Mouse (Mus musculus): Measurements from ENCODE around the gene H2al1j. TPM values are rescaled to one million over a fixed set of nuclear protein-coding genes. Genes with fewer than 3 reads are reported as not detected.
"Not testable (repeated sequence)": the region's sequence is repeated elsewhere in the genome, so short reads cannot be mapped to it uniquely, and the experiment has no call there.

H2al1j gene
- not detected for total RNA-seq (2021)
- long read RNA-seq: 0 reads

- DNase-seq (ENCODE audit: low spot score in 2 of 2): not testable (repeated sequence)
Measured at GRCm38 (mm10) chrX:11327522-11327921, at the start of gene H2al1j. H2al1j (plus strand) TSS chrX:11327822.

- no peak for DNase-seq (ENCODE audit: low spot score in 2 of 2)
Measured at GRCm38 (mm10) chrX:11280741-11281140, 46.9 kb upstream of the H2al1j start.

GRCm38 (mm10) chrX:11288306-11288882 is 39.2 kb upstream of the H2al1j start:
- no peak for DNase-seq (ENCODE audit: low spot score in 2 of 2)

- no peak for DNase-seq (ENCODE audit: low spot score in 2 of 2)
Measured at GRCm38 (mm10) chrX:11289244-11289643, 38.4 kb upstream of the H2al1j start.

GRCm38 (mm10) chrX:11298957-11299356 is 28.7 kb upstream of the H2al1j start, which contains the start of gene H2al1a:
H2al1a (plus strand) TSS chrX:11299257.
- not testable (repeated sequence) for DNase-seq (ENCODE audit: low spot score in 2 of 2)

GRCm38 (mm10) chrX:11302132-11302531 is 25.5 kb upstream of the H2al1j start, which contains the start of gene H2al1b:
H2al1b (plus strand) TSS chrX:11302432.
- DNase-seq (ENCODE audit: low spot score in 2 of 2): not testable (repeated sequence)

- DNase-seq (ENCODE audit: low spot score in 2 of 2): not testable (repeated sequence)
Measured at GRCm38 (mm10) chrX:11305355-11305754, 22.3 kb upstream of the H2al1j start, which contains the start of gene H2al1c. H2al1c (plus strand) TSS chrX:11305655.

- not testable (repeated sequence) for DNase-seq (ENCODE audit: low spot score in 2 of 2)
Measured at GRCm38 (mm10) chrX:11308524-11308923, 19.1 kb upstream of the H2al1j start, which contains the start of gene H2al1d. H2al1d (plus strand) TSS chrX:11308824.

- DNase-seq (ENCODE audit: low spot score in 2 of 2): not testable (repeated sequence)
Measured at GRCm38 (mm10) chrX:11311634-11312033, 16.0 kb upstream of the H2al1j start, which contains the start of gene H2al1e. H2al1e (plus strand) TSS chrX:11311934.

- DNase-seq (ENCODE audit: low spot score in 2 of 2): not testable (repeated sequence)
Measured at GRCm38 (mm10) chrX:11314858-11315257, 12.8 kb upstream of the H2al1j start, which contains the start of gene H2al1f. H2al1f (plus strand) TSS chrX:11315158.

GRCm38 (mm10) chrX:11317956-11318355 is 9.7 kb upstream of the H2al1j start, which contains the start of gene H2al1g:
H2al1g (plus strand) TSS chrX:11318256.
- DNase-seq (ENCODE audit: low spot score in 2 of 2): not testable (repeated sequence)

GRCm38 (mm10) chrX:11321192-11321591 is 6.4 kb upstream of the H2al1j start, which contains the start of gene H2al1h:
H2al1h (plus strand) TSS chrX:11321492.
- DNase-seq (ENCODE audit: low spot score in 2 of 2): not testable (repeated sequence)

GRCm38 (mm10) chrX:11324359-11324758 is 3.3 kb upstream of the H2al1j start, which contains the start of gene H2al1i:
H2al1i (plus strand) TSS chrX:11324659.
- not testable (repeated sequence) for DNase-seq (ENCODE audit: low spot score in 2 of 2)

- DNase-seq (ENCODE audit: low spot score in 2 of 2): peak in 1 of 2 experiments; percentile 25
Measured at GRCm38 (mm10) chrX:11345762-11346161, 18.1 kb downstream of the H2al1j start.

- no peak for DNase-seq (ENCODE audit: low spot score in 2 of 2)
Measured at GRCm38 (mm10) chrX:11346756-11347155, 19.1 kb downstream of the H2al1j start.

- DNase-seq (ENCODE audit: low spot score in 2 of 2): no peak
Measured at GRCm38 (mm10) chrX:11360823-11361222, 33.2 kb downstream of the H2al1j start.

GRCm38 (mm10) chrX:11361261-11361660 is 33.6 kb downstream of the H2al1j start:
- DNase-seq (ENCODE audit: low spot score in 2 of 2): no peak

- DNase-seq (ENCODE audit: low spot score in 2 of 2): no peak
Measured at GRCm38 (mm10) chrX:11363890-11364289, 36.3 kb downstream of the H2al1j start.

- no peak for DNase-seq (ENCODE audit: low spot score in 2 of 2)
Measured at GRCm38 (mm10) chrX:11365151-11365550, 37.5 kb downstream of the H2al1j start.
